Mouse (Mus musculus) kidney, adult 2 months (tissue): ENCODE data around the gene Fblim1.

Experiments used
- CTCF ChIP-seq: fragments of 200-500 bp; conservative IDR thresholded peaks from 2 replicates; pipeline ENCODE4 v1.5.1; 2011; ENCODE audit warnings: low read depth, mild to moderate bottlenecking, control low read depth, low read length, moderate library complexity, mixed read lengths; ENCODE audit not compliant: insufficient read depth, insufficient read length
- POLR2A ChIP-seq: fragments of 200-500 bp; IDR thresholded peaks from one replicate; pipeline ENCODE4 v1.6.1; 2011; ENCODE audit warnings: low read depth, low read length, control low read depth

DNA sequence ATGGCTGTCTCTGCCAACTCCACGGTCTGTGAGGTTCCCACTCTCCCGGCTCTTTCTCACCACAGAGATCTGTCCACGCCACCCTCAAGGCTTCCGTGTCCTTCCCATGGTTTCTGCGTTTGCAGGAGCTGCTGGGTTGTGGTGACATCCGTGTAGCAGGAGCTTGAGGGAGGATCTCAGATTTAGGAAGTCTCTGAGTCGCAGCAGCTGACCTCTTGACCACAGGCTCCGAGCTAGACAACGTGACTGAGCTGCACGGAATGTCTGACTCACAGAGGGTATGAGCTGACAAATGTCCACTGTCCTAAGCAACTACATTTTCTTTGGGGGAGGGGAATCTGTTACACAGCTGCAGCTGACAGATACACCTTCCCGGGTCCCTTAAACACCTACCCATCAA, at the start of gene Fblim1:
- TF ChIP-seq POLR2A (no peak), CTCF (no peak)
